Mouse (Mus musculus) ES-E14 (cell line): Measurements from ENCODE around the gene Ppp1r12c. TPM values are rescaled to one million over a fixed set of nuclear protein-coding genes. Genes with fewer than 3 reads are reported as not detected.

Source experiments
- DNase-seq: peaks from one replicate; pipeline ENCODE4 v3.0.0-alpha.2; 2013; ENCODE audit warnings: low read depth, low spot score
- H3K27ac ChIP-seq: 2 replicates; pipeline ENCODE4 v1.5.1; 2012; ENCODE audit warnings: low read depth, mild to moderate bottlenecking, low read length, moderate library complexity, mixed read lengths; ENCODE audit not compliant: poor library complexity, insufficient read depth, severe bottlenecking
- H3K36me3 ChIP-seq: 2 replicates; pipeline ENCODE4 v1.6.1; 2012; ENCODE audit warnings: mild to moderate bottlenecking, low read length, moderate library complexity, mixed read lengths; ENCODE audit not compliant: control insufficient read depth, poor library complexity, insufficient read depth, severe bottlenecking
- H3K4me1 ChIP-seq, 2 experiments: fragments of 150-350 bp in 1 of 2; sonication (generic) in 1 of 2; 2 replicates each; pipeline ENCODE4 v1.6.1; 2012; ENCODE audit warnings: low read length in 2 of 2, mild to moderate bottlenecking in 1 of 2, mixed read lengths in 1 of 2; ENCODE audit not compliant: control insufficient read depth in 2 of 2, insufficient read depth in 2 of 2, poor library complexity in 1 of 2
- H3K4me3 ChIP-seq, 2 experiments: fragments of 150-350 bp in 1 of 2; sonication (generic) in 1 of 2; 2 replicates each; pipeline ENCODE4 v1.5.1; 2012; ENCODE audit warnings: low read length in 2 of 2, low read depth in 1 of 2, mild to moderate bottlenecking in 1 of 2, mixed read lengths in 1 of 2; ENCODE audit not compliant: insufficient read depth in 1 of 2, poor library complexity in 1 of 2, severe bottlenecking in 1 of 2
- H3K9ac ChIP-seq: 2 replicates; pipeline ENCODE4 v1.6.1; 2012; ENCODE audit warnings: low read depth, mild to moderate bottlenecking, low read length, mixed read lengths; ENCODE audit not compliant: poor library complexity, insufficient read depth, severe bottlenecking
- H3K9me3 ChIP-seq: fragments of 150-350 bp; sonication (generic); 2 replicates; pipeline ENCODE4 v1.6.1; 2012; ENCODE audit warnings: low read depth, mild to moderate bottlenecking, low read length; ENCODE audit not compliant: control insufficient read depth, insufficient read depth
- CHD2 ChIP-seq: IDR thresholded peaks from 2 replicates; pipeline ENCODE4 v1.6.1; 2014; ENCODE audit warnings: mild to moderate bottlenecking, low read depth, low read length, inconsistent platforms
- HCFC1 ChIP-seq: IDR thresholded peaks from 2 replicates; pipeline ENCODE4 v1.6.1; 2012; ENCODE audit warnings: low read length, inconsistent platforms, borderline replicate concordance; ENCODE audit not compliant: insufficient read depth
- MAFK ChIP-seq: IDR thresholded peaks from 2 replicates; pipeline ENCODE4 v1.6.1; 2014; ENCODE audit warnings: mild to moderate bottlenecking, low read depth, low read length, inconsistent platforms; ENCODE audit not compliant: insufficient read depth
- ZC3H11A ChIP-seq: IDR thresholded peaks from 2 replicates; pipeline ENCODE4 v1.6.1; 2012; ENCODE audit warnings: low read depth, mild to moderate bottlenecking, inconsistent platforms, low read length, borderline replicate concordance
- ZNF384 ChIP-seq: IDR thresholded peaks from 2 replicates; pipeline ENCODE4 v1.6.1; 2012; ENCODE audit warnings: low read depth, low read length, inconsistent platforms
- in situ Hi-C, 2 experiments: fragments of 600-800 bp; cut with MboI; formaldehyde crosslinking; loops; one replicate each; pipeline ENCODE4 v1.15.1; 2025; ENCODE audit warnings: low sequenced_read_pairs in 2 of 2, inconsistent platforms in 1 of 2; ENCODE audit not compliant: unreplicated experiment in 2 of 2
- total RNA-seq: library from RNA; depleted of rRNA; stranded (reverse); fragments of 300-350 nt; gene quantifications from 2 replicates; pipeline ENCODE4 v1.2.3, GENCODE M21; 2012

Ppp1r12c gene
- total RNA-seq, 1 experiment, result 83.2 TPM

- H3K36me3 ChIP-seq, result peaks cover under 1% of the 10 kb centered on the region; the same call in 1 of the 2 replicates
- H3K4me3 ChIP-seq, result no peak overlapping the region
- H3K9ac ChIP-seq, result no peak overlapping the region
- TF ChIP-seq HCFC1, result no peak
- in situ Hi-C loops, result loop anchor here in 1 of 2 experiments (25.0 kb wide), 1 partner anchor 312 kb away; the partner anchor contains the start of gene Leng8
- no peaks in the 10 kb centered on the region for H3K9me3 ChIP-seq
- peaks cover 4 to 13% of the 10 kb centered on the region in 2 experiments; a peak in 3 of 4 replicates for H3K4me1 ChIP-seq
- no peak overlapping the region for H3K27ac ChIP-seq
- DNase-seq, result no peak
Observed at GRCm38 (mm10) chr7:4449211-4449610, 52.3 kb downstream of the Ppp1r12c start.

- H3K9me3 ChIP-seq, result no peaks in the 10 kb centered on the region
- TF ChIP-seq ZNF384 (peak; percentile 98), CHD2 (no peak), HCFC1 (0 out of 2 replicates have a peak, but pooled peaks have one; percentile 25)
- H3K36me3 ChIP-seq, result peaks cover 5% of the 10 kb centered on the region; the same call in 1 of the 2 replicates
- no peak overlapping the region for H3K27ac ChIP-seq
- no peak overlapping the region for H3K4me3 ChIP-seq
- in situ Hi-C loops, result loop anchor here in 1 of 2 experiments (25.0 kb wide), 1 partner anchor 311 kb away; the partner anchor contains the start of gene Leng8
- no peak overlapping the region for H3K9ac ChIP-seq
- peaks cover 4 to 14% of the 10 kb centered on the region in 2 experiments; a peak in 3 of 4 replicates for H3K4me1 ChIP-seq
- no peak for DNase-seq
Observed at GRCm38 (mm10) chr7:4448439-4448838, 53.0 kb downstream of the Ppp1r12c start.

- Histone ChIP-seq H3K4me3 (no peak overlapping the region), H3K36me3 (peaks cover 15% of the 10 kb centered on the region; the same call in 1 of the 2 replicates), H3K9ac (no peak overlapping the region), H3K9me3 (no peaks in the 10 kb centered on the region), H3K27ac (no peak overlapping the region), H3K4me1 (peaks cover 1 to 7% of the 10 kb centered on the region in 2 experiments; a peak in 2 of 4 replicates)
- in situ Hi-C loops, result loop anchor here in 1 of 2 experiments (25.0 kb wide), 1 partner anchor 310 kb away; the partner anchor contains the start of gene Leng8
- TF ChIP-seq CHD2, result no peak
- peak; percentile 9; the same call in 1 of the 2 replicates for TF ChIP-seq ZC3H11A
- DNase-seq, result no peak
Observed at GRCm38 (mm10) chr7:4447138-4447537, 54.3 kb downstream of the Ppp1r12c start.

- H3K36me3 ChIP-seq, result peaks cover 27% of the 10 kb centered on the region
- no peaks in the 10 kb centered on the region for H3K9me3 ChIP-seq
- in situ Hi-C loops, result loop anchor here in 1 of 2 experiments (25.0 kb wide), 1 partner anchor 308 kb away; the partner anchor contains the start of gene Leng8
- H3K27ac ChIP-seq, result peak within 1 kb of the TSS; percentile 69
- peak within 1 kb of the TSS; percentile 85 for H3K9ac ChIP-seq
- TF ChIP-seq ZC3H11A (no peak), MAFK (no peak), ZNF384 (no peak), HCFC1 (peak; percentile 91)
- DNase-seq, result peak; percentile 89
- H3K4me1 ChIP-seq, result peaks cover 1 to 13% of the 10 kb centered on the region in 2 experiments; a peak in 2 of 4 replicates
- H3K4me3 ChIP-seq, result peak within 1 kb of the TSS; percentile 77 to 99
Observed at GRCm38 (mm10) chr7:4445216-4445791, 56.2 kb downstream of the Ppp1r12c start, which contains the start of gene Rdh13. TSS of gene Rdh13 (minus strand) at chr7:4445649.

GRCm38 (mm10) chr7:4440549-4440948 lies 60.9 kb downstream of the Ppp1r12c start:
- Histone ChIP-seq H3K4me3 (no peak overlapping the region), H3K9me3 (no peaks in the 10 kb centered on the region), H3K36me3 (peaks cover 38% of the 10 kb centered on the region), H3K27ac (peak overlapping the region; percentile 3; the same call in 1 of the 2 replicates), H3K9ac (no peak overlapping the region), H3K4me1 (peaks cover 0 to 11% of the 10 kb centered on the region in 2 experiments; a peak in 2 of 4 replicates)
- TF ChIP-seq HCFC1, result no peak
- no peak for TF ChIP-seq CHD2
- no peak for TF ChIP-seq ZNF384
- no peak for TF ChIP-seq MAFK
- TF ChIP-seq ZC3H11A, result no peak
- no peak for DNase-seq
- in situ Hi-C loops, result loop anchor here in 1 of 2 experiments (25.0 kb wide), 1 partner anchor 303 kb away; the partner anchor contains the start of gene Leng8
